ENCODE assay signal across 7 mouse cellular contexts in genomic region chrX:9662391-9663111, GRCm38 (mm10). TPM values are rescaled to one million over a fixed set of nuclear protein-coding genes. Genes with fewer than 3 reads are reported as not detected.
DNase-seq lines count a peak whose midpoint lies in the region; ATAC-seq and TF ChIP-seq lines count a peak whose summit lies in the region.

Gene Dynlt3, minus strand, starts transcription at chrX:9663003.

- no peaks in the 10 kb centered on the region for H3K36me3 ChIP-seq in embryonic facial prominence, embryonic 10.5 days (replicated peaks)
- no peaks in the 10 kb centered on the region for H3K36me3 ChIP-seq in limb, embryonic 12.5 days
- H3K36me3 ChIP-seq in midbrain, embryonic 15.5 days (replicated peaks), result no peaks in the 10 kb centered on the region
- H3K36me3 ChIP-seq in spleen, adult 2 months (ENCODE audit: control insufficient read depth, insufficient read depth, low read length), result no peaks in the 10 kb centered on the region

- H3K4me2 ChIP-seq in limb, embryonic 12.5 days, result peak within 1 kb of the TSS; percentile 51
- H3K4me2 ChIP-seq in midbrain, embryonic 15.5 days, result peak within 1 kb of the TSS; percentile 51

- WGBS in embryonic facial prominence, embryonic 10.5 days, result 10% methylated on average over 30 of the region's 30 CpGs
- 14% methylated on average over 30 of the region's 30 CpGs for WGBS in limb, embryonic 12.5 days
- 15% methylated on average over 30 of the region's 30 CpGs for WGBS in midbrain, embryonic 15.5 days
- WGBS in spleen, adult 2 months, result 19% methylated on average over 30 of the region's 30 CpGs

- peaks cover 2% of the 10 kb centered on the region; the same call in 1 of the 2 replicates for H3K9me3 ChIP-seq in embryonic facial prominence, embryonic 10.5 days
- H3K9me3 ChIP-seq in limb, embryonic 12.5 days, result no peaks in the 10 kb centered on the region
- no peaks in the 10 kb centered on the region for H3K9me3 ChIP-seq in midbrain, embryonic 15.5 days

- peak within 1 kb of the TSS; percentile 59 for H3K4me3 ChIP-seq in embryonic facial prominence, embryonic 10.5 days
- peak within 1 kb of the TSS; percentile 45 for H3K4me3 ChIP-seq in limb, embryonic 12.5 days (replicated peaks)
- peak within 1 kb of the TSS; percentile 49 for H3K4me3 ChIP-seq in midbrain, embryonic 15.5 days
- H3K4me3 ChIP-seq in spleen, adult 2 months (ENCODE audit: extremely low read depth, insufficient read depth, insufficient read length), result peak within 1 kb of the TSS; percentile 83

- peak; percentile 100 for ATAC-seq in granulocyte monocyte progenitor cell, adult 5-6 weeks (replicated peaks; ENCODE audit: poor library complexity, severe bottlenecking)
- ATAC-seq in limb, embryonic 12.5 days (ENCODE audit: insufficient number of reproducible peaks, insufficient read depth, low FRiP score, low TSS enrichment, low read depth), result peak; percentile 99
- peak; percentile 99 for ATAC-seq in midbrain, embryonic 15.5 days (replicated peaks)

- no peaks in the 10 kb centered on the region for H3K27me3 ChIP-seq in embryonic facial prominence, embryonic 10.5 days (replicated peaks; ENCODE audit: low read depth, poor library complexity, severe bottlenecking)
- H3K27me3 ChIP-seq in limb, embryonic 12.5 days, result no peaks in the 10 kb centered on the region
- H3K27me3 ChIP-seq in midbrain, embryonic 15.5 days (replicated peaks), result no peaks in the 10 kb centered on the region
- no peaks in the 10 kb centered on the region for H3K27me3 ChIP-seq in spleen, adult 2 months (ENCODE audit: control insufficient read depth, insufficient read depth, low read length)

- peak; percentile 90 for DNase-seq in adrenal gland, postnatal 14 days
- peak; percentile 88 for DNase-seq in embryonic facial prominence, embryonic 10.5 days (ENCODE audit: low spot score)
- DNase-seq in kidney, adult 11 months, result peak; percentile 82
- DNase-seq in spleen, adult 2 months (ENCODE audit: low read depth in 1 of 2, low spot score in 2 of 2), result peak; percentile 62 to 67

- peak within 1 kb of the TSS; percentile 58 for H3K9ac ChIP-seq in limb, embryonic 12.5 days (replicated peaks)
- H3K9ac ChIP-seq in midbrain, embryonic 15.5 days, result peak within 1 kb of the TSS; percentile 52

- TF ChIP-seq POLR2A in spleen, adult 2 months (IDR thresholded peaks at IDR 0.05; ENCODE audit: low read depth, low read length), result peak; percentile 19

- no peak for TF ChIP-seq CTCF in spleen, adult 2 months (IDR thresholded peaks at IDR 0.05; ENCODE audit: extremely low read depth, insufficient read depth, insufficient read length, insufficient replicate concordance)

- peak within 1 kb of the TSS; percentile 87 for H3K27ac ChIP-seq in embryonic facial prominence, embryonic 10.5 days (replicated peaks)
- peak within 1 kb of the TSS; percentile 85 for H3K27ac ChIP-seq in limb, embryonic 12.5 days
- H3K27ac ChIP-seq in midbrain, embryonic 15.5 days, result peak within 1 kb of the TSS; percentile 78
- peak within 1 kb of the TSS; percentile 83 for H3K27ac ChIP-seq in spleen, adult 2 months (ENCODE audit: insufficient read depth, low read length)

- no peaks in the 10 kb centered on the region for H3K4me1 ChIP-seq in embryonic facial prominence, embryonic 10.5 days
- H3K4me1 ChIP-seq in limb, embryonic 12.5 days (replicated peaks), result no peaks in the 10 kb centered on the region
- H3K4me1 ChIP-seq in midbrain, embryonic 15.5 days, result 0 out of 2 replicates have a peak, but pooled peaks cover 2% of the 10 kb centered on the region
- peaks cover 2% of the 10 kb centered on the region; the same call in 1 of the 2 replicates for H3K4me1 ChIP-seq in spleen, adult 2 months (ENCODE audit: control insufficient read depth, insufficient read depth, insufficient read length)

RNA-seq across cellular contexts. Expression of gene Dynlt3, which starts in this region (rescaled TPM):
- total RNA-seq in adrenal gland, postnatal 14 days (2021), result 117 and 134 TPM in 2 replicates
- 13.2 and 17.5 TPM in 2 replicates for polyA plus RNA-seq in embryonic facial prominence, embryonic 10.5 days (2016; fragmentation: Nextera tagmentation; extraction: Ambion mirVana)
- 31.5 and 36.6 TPM in 2 replicates for total RNA-seq in granulocyte monocyte progenitor cell, adult 5-6 weeks (2014; fragmentation: Nextera tagmentation)
- 69.8 and 76.0 TPM in 2 replicates for total RNA-seq in granulocyte monocyte progenitor cell, adult 5-6 weeks (2017)
- 18.0 and 20.1 TPM in 2 replicates for polyA plus RNA-seq in limb, embryonic 12.5 days (2016; fragmentation: Nextera tagmentation; extraction: Ambion mirVana)
- polyA plus RNA-seq in midbrain, embryonic 15.5 days (2015; fragmentation: Nextera tagmentation; extraction: Ambion mirVana), result 32.0 and 33.6 TPM in 2 replicates
- polyA plus RNA-seq in spleen, adult 2 months (2012; rRNA removed), result 3.1 and 3.8 TPM in 2 replicates

Comparison
In these comparisons a context has a peak if more than half of its experiments do, and no peak if none do; other contexts are left out.
1. Peak in every context shown above with its lines: DNase-seq, ATAC-seq, H3K4me3 ChIP-seq and H3K27ac ChIP-seq.